Mouse (Mus musculus) small intestine, adult 2 months (tissue): Measurements from ENCODE around the gene Hs2st1.

Experiments
- CTCF ChIP-seq: fragments of 200-500 bp; IDR thresholded peaks from 2 replicates; pipeline ENCODE4 v1.5.1; 2012; ENCODE audit warnings: low read depth, mild to moderate bottlenecking, control low read depth, inconsistent platforms, low read length, moderate library complexity, mixed read lengths; ENCODE audit not compliant: insufficient replicate concordance, insufficient read length; ENCODE audit errors: extremely low read depth
- POLR2A ChIP-seq: fragments of 200-500 bp; IDR thresholded peaks from 2 replicates; pipeline ENCODE4 v1.6.1; 2012; ENCODE audit warnings: low read depth, mild to moderate bottlenecking, control low read depth, inconsistent platforms, low read length, moderate library complexity

GRCm38 (mm10) chr3:144583789-144584188 lies 13.8 kb upstream of the Hs2st1 start:
- TF ChIP-seq POLR2A: no peak
- no peak for TF ChIP-seq CTCF
